13 mouse cellular contexts compared by ENCODE assay signal in the genomic region with DNA sequence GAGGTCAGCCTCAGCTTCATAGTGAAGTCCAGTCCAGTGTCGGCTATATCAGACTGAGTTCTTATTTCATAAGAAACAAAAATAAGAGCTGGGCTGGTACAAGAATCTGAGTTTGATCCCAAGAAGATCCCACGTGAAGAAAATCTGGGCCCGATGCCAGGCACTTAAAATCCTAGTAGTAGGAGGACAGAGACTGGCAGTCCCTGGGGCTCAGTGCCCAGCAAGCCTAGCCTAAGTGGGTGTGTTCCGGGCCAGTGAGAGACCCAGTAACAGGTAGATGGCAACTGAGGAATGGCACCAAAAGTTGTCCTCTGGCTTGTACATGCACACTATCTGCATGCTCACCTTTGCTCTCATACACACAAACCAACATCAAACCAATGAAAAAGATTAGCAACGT. TPM values are rescaled to one million over a fixed set of nuclear protein-coding genes. Genes with fewer than 3 reads are reported as not detected.
DNase-seq lines count a peak whose midpoint lies in the region; ATAC-seq and TF ChIP-seq lines count a peak whose summit lies in the region.
"Had no signal": no experiment of that assay in that cellular context is flagged by ENCODE, and none has a peak within 500 bp of the region (broad histone marks: within the 10 kb centered on the region; RNA-seq: fewer than 3 reads in every experiment).

No protein-coding gene starts in this region.

- peaks cover 26% of the 10 kb centered on the region for H3K36me3 ChIP-seq in neural tube, embryonic 15.5 days

- H3K4me2 ChIP-seq in neural tube, embryonic 15.5 days: no peak overlapping the region

- no peak for TF ChIP-seq CTCF in gastrocnemius, adult 2 months (IDR thresholded peaks at IDR 0.05)

- intact Hi-C loops in gastrocnemius, adult 2 months (cut with DNase I): no loop called here
- intact Hi-C loops in left cerebral cortex, postnatal 10 days (cut with DNase I): no loop called here

- ATAC-seq in cerebellum, adult (ENCODE audit: insufficient number of reproducible peaks, low FRiP score, low TSS enrichment): no peak
- ATAC-seq in neural tube, embryonic 15.5 days (ENCODE audit: low FRiP score): no peak
- ATAC-seq: activated CD4-positive, CD25-positive, alpha-beta regulatory T cell, adult 4 months had no signal

- H3K4me3 ChIP-seq in gastrocnemius, adult 2 months: no peak overlapping the region
- H3K4me3 ChIP-seq in neural tube, embryonic 15.5 days (replicated peaks): no peak overlapping the region
- H3K4me3 ChIP-seq: heart, adult 2 months; megakaryocyte, embryonic 14.5 days; myocyte had no signal

- H3K27ac ChIP-seq in gastrocnemius, adult 2 months: no peak overlapping the region
- no peak overlapping the region for H3K27ac ChIP-seq in neural tube, embryonic 15.5 days (replicated peaks)
- H3K27ac ChIP-seq: heart, adult 2 months had no signal

- 88% methylated on average over 5 of the region's 5 CpGs for WGBS in neural tube, embryonic 15.5 days

- DNase-seq in gastrocnemius, adult 2 months: peak; percentile 51
- DNase-seq in gastrocnemius, postnatal 4 days (ENCODE audit: low spot score in 2 of 2): no peak
- DNase-seq in urinary bladder, postnatal 14 days (ENCODE audit: low spot score): peak; percentile 19
- DNase-seq in urinary bladder, postnatal 25 days (ENCODE audit: low spot score): no peak
- peak; percentile 37 to 57 for DNase-seq in left cerebral cortex, postnatal 10 days (ENCODE audit: extremely low spot score in 1 of 2, low spot score in 2 of 2)
- DNase-seq in telencephalon, adult 2 months (ENCODE audit: low read depth, low spot score): peak; percentile 57
- DNase-seq: heart, adult 2 months; heart, postnatal 36 days had no signal

- no peaks in the 10 kb centered on the region for H3K27me3 ChIP-seq in neural tube, embryonic 15.5 days (replicated peaks)
- H3K27me3 ChIP-seq: megakaryocyte, embryonic 14.5 days had no signal

- H3K9ac ChIP-seq in neural tube, embryonic 15.5 days (replicated peaks): no peak overlapping the region

- H3K4me1 ChIP-seq in neural tube, embryonic 15.5 days: no peaks in the 10 kb centered on the region

- H3K9me3 ChIP-seq in neural tube, embryonic 15.5 days (replicated peaks): no peaks in the 10 kb centered on the region
- H3K9me3 ChIP-seq: megakaryocyte, embryonic 14.5 days had no signal

RNA-seq across cellular contexts. Expression of a gene that starts 22.9 kb away (rescaled TPM):
- total RNA-seq in gastrocnemius, adult 2 months (2021): 10 to 100 TPM in 1 of 2 experiments, 1 to 10 TPM in 1; 8.5 to 10.4 TPM
- 10 to 100 TPM; 30.7 to 31.2 TPM for total RNA-seq in gastrocnemius, postnatal 4 days (2021)
- total RNA-seq in left cerebral cortex, postnatal 10 days (2021): 10 to 100 TPM; 39.7 to 44.2 TPM
- polyA plus RNA-seq in neural tube, embryonic 15.5 days (2015; fragmentation: Nextera tagmentation; extraction: Ambion mirVana): 19.0 and 19.7 TPM in 2 replicates

Comparison
In these comparisons a context has a peak if more than half of its experiments do, and no peak if none do; other contexts are left out.
1. DNase-seq: peak in gastrocnemius, adult 2 months (single experiment), urinary bladder, postnatal 14 days (single experiment), left cerebral cortex, postnatal 10 days (2 of 2) and telencephalon, adult 2 months (single experiment); none in gastrocnemius, postnatal 4 days (0 of 2) and urinary bladder, postnatal 25 days (single experiment).